Mouse (Mus musculus): ENCODE data around the gene Wdfy4. TPM values are rescaled to one million over a fixed set of nuclear protein-coding genes. Genes with fewer than 3 reads are reported as not detected.

The Wdfy4 gene
- polyA plus RNA-seq, 1 experiment, result 19.4 TPM

DNA sequence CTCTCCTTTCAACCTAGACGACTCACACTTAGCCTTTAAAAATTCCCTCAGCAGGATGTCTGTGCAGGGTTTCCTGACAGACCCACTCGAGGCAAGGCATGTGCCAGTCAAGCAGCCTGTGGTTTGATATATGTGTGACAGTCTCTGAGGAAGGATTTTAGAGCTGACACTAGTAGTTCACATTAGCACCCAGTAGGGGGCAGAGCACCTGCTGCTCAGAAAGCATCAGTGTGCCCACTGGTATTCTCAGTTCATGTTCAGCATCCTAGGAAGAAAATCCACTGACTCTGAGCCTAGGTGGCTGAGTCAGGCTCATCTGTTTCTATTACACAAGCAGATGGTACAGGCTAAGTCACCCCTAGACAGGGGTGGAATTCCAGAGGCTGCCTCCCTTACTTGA is 39.0 kb downstream of the Wdfy4 start:
- Histone ChIP-seq H3K27ac (ENCODE audit: control insufficient read depth, insufficient read depth, low read length) (no peak overlapping the region), H3K4me1 (replicated peaks; ENCODE audit: control insufficient read depth, insufficient read depth, low read length) (no peaks in the 10 kb centered on the region), H3K36me3 (ENCODE audit: control insufficient read depth, insufficient read depth, low read length) (no peaks in the 10 kb centered on the region), H3K27me3 (ENCODE audit: control insufficient read depth, insufficient read depth, low read length) (no peaks in the 10 kb centered on the region), H3K4me3 (ENCODE audit: control insufficient read depth, insufficient read depth, low read length) (no peak overlapping the region)
- 7% methylated on average over 2 of the region's 2 CpGs for WGBS
- DNase-seq, result peak; percentile 11
- TF ChIP-seq POLR2A (IDR thresholded peaks at IDR 0.05; ENCODE audit: control insufficient read depth, extremely low read depth, insufficient read depth, low read length, poor library complexity) (no peak), CTCF (IDR thresholded peaks at IDR 0.05; ENCODE audit: borderline replicate concordance, control insufficient read depth, extremely low read depth, insufficient read depth, low read length, poor library complexity) (no peak)

DNA sequence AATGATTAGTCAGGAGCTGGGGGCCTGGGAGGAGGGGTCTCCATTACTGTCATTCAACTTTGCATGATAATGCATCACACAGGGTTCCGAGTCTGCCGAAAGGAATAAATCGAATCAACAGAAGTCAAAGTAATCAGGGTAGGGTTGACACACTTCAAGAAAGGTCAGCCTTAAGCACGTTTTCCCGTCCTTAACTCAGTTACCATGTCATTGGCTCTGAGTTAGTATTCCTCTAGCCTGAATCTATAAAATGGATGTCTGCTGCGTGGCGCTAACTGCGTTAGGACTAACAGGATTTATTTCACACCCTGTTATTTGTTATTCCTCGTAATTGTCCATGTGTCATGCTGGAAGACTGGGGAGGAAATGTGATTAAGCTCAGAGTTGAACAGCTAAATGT is 48.5 kb downstream of the Wdfy4 start:
- DNase-seq, result no peak
- TF ChIP-seq CTCF (IDR thresholded peaks at IDR 0.05; ENCODE audit: borderline replicate concordance, control insufficient read depth, extremely low read depth, insufficient read depth, low read length, poor library complexity), result no peak
- TF ChIP-seq POLR2A (IDR thresholded peaks at IDR 0.05; ENCODE audit: control insufficient read depth, extremely low read depth, insufficient read depth, low read length, poor library complexity), result no peak
- no peaks in the 10 kb centered on the region for H3K4me1 ChIP-seq (replicated peaks; ENCODE audit: control insufficient read depth, insufficient read depth, low read length)
- H3K27ac ChIP-seq (ENCODE audit: control insufficient read depth, insufficient read depth, low read length), result no peak overlapping the region
- no peaks in the 10 kb centered on the region for H3K27me3 ChIP-seq (ENCODE audit: control insufficient read depth, insufficient read depth, low read length)
- WGBS, result 98% methylated on average over 9 of the region's 9 CpGs
- no peaks in the 10 kb centered on the region for H3K36me3 ChIP-seq (ENCODE audit: control insufficient read depth, insufficient read depth, low read length)
- H3K4me3 ChIP-seq (ENCODE audit: control insufficient read depth, insufficient read depth, low read length), result no peak overlapping the region

DNA sequence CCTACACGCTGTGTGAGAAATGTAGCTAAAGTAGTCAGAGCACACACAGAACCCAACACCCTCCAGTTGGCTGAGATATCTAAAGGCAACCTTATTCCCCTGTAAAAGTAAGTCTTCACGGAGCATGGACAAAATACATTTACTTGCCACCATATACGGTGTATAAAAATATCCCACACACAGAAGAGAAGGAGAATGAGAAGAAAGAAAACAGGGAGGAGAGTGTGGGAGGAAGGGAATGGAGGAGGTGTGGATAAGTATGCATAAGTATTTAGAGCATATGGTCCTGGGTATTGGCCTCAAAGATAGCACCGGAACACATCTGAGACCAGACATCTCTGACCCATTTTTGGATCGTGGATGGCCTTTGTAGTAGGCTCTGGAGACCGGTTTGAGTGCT is 50.1 kb downstream of the Wdfy4 start:
- Histone ChIP-seq H3K36me3 (ENCODE audit: control insufficient read depth, insufficient read depth, low read length) (no peaks in the 10 kb centered on the region), H3K27me3 (ENCODE audit: control insufficient read depth, insufficient read depth, low read length) (no peaks in the 10 kb centered on the region), H3K4me3 (ENCODE audit: control insufficient read depth, insufficient read depth, low read length) (no peak overlapping the region), H3K27ac (ENCODE audit: control insufficient read depth, insufficient read depth, low read length) (no peak overlapping the region), H3K4me1 (replicated peaks; ENCODE audit: control insufficient read depth, insufficient read depth, low read length) (no peaks in the 10 kb centered on the region)
- no peak for TF ChIP-seq CTCF (IDR thresholded peaks at IDR 0.05; ENCODE audit: borderline replicate concordance, control insufficient read depth, extremely low read depth, insufficient read depth, low read length, poor library complexity)
- no peak for TF ChIP-seq POLR2A (IDR thresholded peaks at IDR 0.05; ENCODE audit: control insufficient read depth, extremely low read depth, insufficient read depth, low read length, poor library complexity)
- DNase-seq, result no peak
- 98% methylated on average over 6 of the region's 6 CpGs for WGBS

DNA sequence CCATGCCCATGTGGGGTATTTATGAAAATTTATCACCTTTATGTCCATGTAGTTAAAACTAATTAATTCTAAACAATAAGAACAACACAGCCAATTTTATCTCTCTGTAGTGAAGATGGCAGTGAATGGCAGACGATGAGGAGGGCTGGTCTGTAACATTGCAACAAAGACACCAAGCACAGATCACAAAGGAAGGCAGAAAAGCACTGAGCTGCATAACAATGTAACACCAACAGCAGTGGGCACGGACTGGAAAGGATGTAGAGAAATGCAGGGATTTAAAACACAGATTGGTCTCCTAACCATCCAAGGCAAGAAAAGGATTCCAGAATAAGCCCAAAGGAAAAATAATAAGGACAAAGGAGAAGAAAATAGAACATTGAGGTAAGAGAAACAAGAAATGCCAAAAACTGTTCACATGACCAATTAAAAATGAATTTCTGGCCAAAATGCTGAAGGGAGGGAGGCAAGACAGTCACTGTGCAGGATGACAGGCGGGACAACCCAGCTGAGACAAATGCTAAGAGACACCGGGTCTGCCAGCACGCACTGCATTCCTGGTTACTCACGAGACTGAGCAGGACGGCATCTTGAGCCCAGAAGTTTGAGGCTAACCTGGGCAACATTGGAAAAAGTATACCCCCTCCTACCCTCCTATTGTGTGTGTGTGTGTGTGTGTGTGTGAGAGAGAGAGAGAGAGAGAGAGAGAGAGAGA is 54.1 kb downstream of the Wdfy4 start:
- Histone ChIP-seq H3K4me3 (ENCODE audit: control insufficient read depth, insufficient read depth, low read length) (no peak overlapping the region), H3K27ac (ENCODE audit: control insufficient read depth, insufficient read depth, low read length) (no peak overlapping the region), H3K4me1 (replicated peaks; ENCODE audit: control insufficient read depth, insufficient read depth, low read length) (no peaks in the 10 kb centered on the region), H3K36me3 (ENCODE audit: control insufficient read depth, insufficient read depth, low read length) (no peaks in the 10 kb centered on the region), H3K27me3 (ENCODE audit: control insufficient read depth, insufficient read depth, low read length) (no peaks in the 10 kb centered on the region)
- TF ChIP-seq POLR2A (IDR thresholded peaks at IDR 0.05; ENCODE audit: control insufficient read depth, extremely low read depth, insufficient read depth, low read length, poor library complexity) (no peak), CTCF (IDR thresholded peaks at IDR 0.05; ENCODE audit: borderline replicate concordance, control insufficient read depth, extremely low read depth, insufficient read depth, low read length, poor library complexity) (no peak)
- WGBS, result 94% methylated on average over 7 of the region's 7 CpGs
- no peak for DNase-seq

DNA sequence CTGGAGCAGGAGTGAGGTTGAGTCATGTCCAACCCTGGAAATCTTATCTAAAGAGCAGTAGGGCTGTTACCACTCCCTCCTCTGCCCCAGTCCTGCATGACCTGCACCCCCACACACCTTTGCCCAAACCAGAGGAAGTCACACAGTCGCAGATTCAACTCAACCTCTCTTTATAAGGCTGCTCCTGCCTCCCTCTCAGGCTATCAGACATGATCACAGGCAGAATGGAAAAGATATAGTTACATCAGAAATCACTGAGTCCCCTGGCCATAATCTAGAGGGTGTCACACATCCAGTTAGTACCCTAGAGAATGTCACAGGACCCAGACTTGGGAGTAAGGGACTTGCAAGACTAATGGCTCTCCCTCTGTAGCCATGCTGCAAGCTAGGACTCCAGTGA is 68.7 kb downstream of the Wdfy4 start:
- no peak for TF ChIP-seq CTCF (IDR thresholded peaks at IDR 0.05; ENCODE audit: borderline replicate concordance, control insufficient read depth, extremely low read depth, insufficient read depth, low read length, poor library complexity)
- no peak for TF ChIP-seq POLR2A (IDR thresholded peaks at IDR 0.05; ENCODE audit: control insufficient read depth, extremely low read depth, insufficient read depth, low read length, poor library complexity)

DNA sequence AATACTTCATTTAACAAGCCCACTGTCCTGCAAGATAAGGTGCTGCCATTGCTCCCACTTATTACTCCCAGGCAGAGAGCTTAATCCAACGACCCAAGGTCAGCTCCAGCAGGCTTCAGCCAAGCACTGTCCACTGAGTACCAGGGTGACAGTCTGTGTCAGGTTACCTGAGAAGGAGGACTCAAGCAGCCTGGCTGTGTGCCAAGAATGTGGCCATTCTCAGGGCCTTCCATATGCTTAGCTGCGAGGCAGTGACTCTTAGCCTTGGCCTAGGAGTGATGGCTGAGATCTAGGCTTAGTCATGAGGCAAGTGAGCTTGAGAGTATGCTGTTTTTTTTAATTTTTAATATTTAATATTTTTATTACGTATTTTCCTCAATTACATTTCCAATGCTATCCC is 80.5 kb downstream of the Wdfy4 start:
- WGBS, result 90% methylated on average over 3 of the region's 3 CpGs
- no peak for DNase-seq
- H3K4me3 ChIP-seq (ENCODE audit: control insufficient read depth, insufficient read depth, low read length), result no peak overlapping the region
- no peak overlapping the region for H3K27ac ChIP-seq (ENCODE audit: control insufficient read depth, insufficient read depth, low read length)
- H3K4me1 ChIP-seq (replicated peaks; ENCODE audit: control insufficient read depth, insufficient read depth, low read length), result peaks cover 2% of the 10 kb centered on the region
- H3K27me3 ChIP-seq (ENCODE audit: control insufficient read depth, insufficient read depth, low read length), result no peaks in the 10 kb centered on the region
- TF ChIP-seq POLR2A (IDR thresholded peaks at IDR 0.05; ENCODE audit: control insufficient read depth, extremely low read depth, insufficient read depth, low read length, poor library complexity) (no peak), CTCF (IDR thresholded peaks at IDR 0.05; ENCODE audit: borderline replicate concordance, control insufficient read depth, extremely low read depth, insufficient read depth, low read length, poor library complexity) (no peak)
- H3K36me3 ChIP-seq (ENCODE audit: control insufficient read depth, insufficient read depth, low read length), result no peaks in the 10 kb centered on the region

More for the DNA sequence above, 68.7 kb downstream of the Wdfy4 start:
- H3K27ac ChIP-seq (ENCODE audit: control insufficient read depth, insufficient read depth, low read length), result no peak overlapping the region
- no peak overlapping the region for H3K4me3 ChIP-seq (ENCODE audit: control insufficient read depth, insufficient read depth, low read length)
- H3K27me3 ChIP-seq (ENCODE audit: control insufficient read depth, insufficient read depth, low read length), result no peaks in the 10 kb centered on the region
- no peaks in the 10 kb centered on the region for H3K4me1 ChIP-seq (replicated peaks; ENCODE audit: control insufficient read depth, insufficient read depth, low read length)
- no peaks in the 10 kb centered on the region for H3K36me3 ChIP-seq (ENCODE audit: control insufficient read depth, insufficient read depth, low read length)
- 89% methylated on average over 1 of the region's 1 CpGs for WGBS
- no peak for DNase-seq

DNA sequence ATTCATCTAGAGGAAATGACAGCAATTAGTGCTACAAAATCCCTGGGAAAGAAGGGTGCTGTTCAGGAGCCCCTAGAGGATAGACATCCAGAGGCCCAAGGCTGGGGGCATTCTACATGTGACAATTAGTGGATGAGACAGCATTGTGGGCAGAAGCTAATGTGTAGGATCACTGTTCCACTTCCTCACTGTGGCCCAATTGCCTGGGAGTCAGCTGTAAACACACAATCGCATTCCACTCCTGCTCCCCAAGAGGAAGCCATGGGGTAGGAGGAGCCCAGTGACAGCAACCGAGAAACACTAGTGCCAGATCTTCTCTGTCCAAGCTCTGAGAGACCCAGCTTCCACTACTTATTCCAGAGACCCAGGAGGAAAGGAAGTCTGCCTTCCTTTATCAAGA is 83.7 kb downstream of the Wdfy4 start:
- H3K36me3 ChIP-seq (ENCODE audit: control insufficient read depth, insufficient read depth, low read length), result no peaks in the 10 kb centered on the region
- no peak overlapping the region for H3K4me3 ChIP-seq (ENCODE audit: control insufficient read depth, insufficient read depth, low read length)
- no peaks in the 10 kb centered on the region for H3K27me3 ChIP-seq (ENCODE audit: control insufficient read depth, insufficient read depth, low read length)
- no peak for DNase-seq
- H3K27ac ChIP-seq (ENCODE audit: control insufficient read depth, insufficient read depth, low read length), result no peak overlapping the region
- peaks cover 12% of the 10 kb centered on the region for H3K4me1 ChIP-seq (replicated peaks; ENCODE audit: control insufficient read depth, insufficient read depth, low read length)
- 71% methylated on average over 2 of the region's 2 CpGs for WGBS
- TF ChIP-seq POLR2A (IDR thresholded peaks at IDR 0.05; ENCODE audit: control insufficient read depth, extremely low read depth, insufficient read depth, low read length, poor library complexity) (no peak), CTCF (IDR thresholded peaks at IDR 0.05; ENCODE audit: borderline replicate concordance, control insufficient read depth, extremely low read depth, insufficient read depth, low read length, poor library complexity) (no peak)

Data from thymus, adult 2 months (tissue).